Mouse (Mus musculus) stomach, postnatal 0 days (tissue): ENCODE data around the gene Ntng2.

Experiments used
- CTCF ChIP-seq: IDR thresholded peaks from 2 replicates; pipeline ENCODE4 v1.5.1; 2016; ENCODE audit warnings: antibody characterized with exemption, low read depth, mild to moderate bottlenecking, moderate library complexity
- EP300 ChIP-seq: optimal IDR thresholded peaks from 2 replicates; pipeline ENCODE3; 2016; ENCODE audit warnings: antibody characterized with exemption

DNA sequence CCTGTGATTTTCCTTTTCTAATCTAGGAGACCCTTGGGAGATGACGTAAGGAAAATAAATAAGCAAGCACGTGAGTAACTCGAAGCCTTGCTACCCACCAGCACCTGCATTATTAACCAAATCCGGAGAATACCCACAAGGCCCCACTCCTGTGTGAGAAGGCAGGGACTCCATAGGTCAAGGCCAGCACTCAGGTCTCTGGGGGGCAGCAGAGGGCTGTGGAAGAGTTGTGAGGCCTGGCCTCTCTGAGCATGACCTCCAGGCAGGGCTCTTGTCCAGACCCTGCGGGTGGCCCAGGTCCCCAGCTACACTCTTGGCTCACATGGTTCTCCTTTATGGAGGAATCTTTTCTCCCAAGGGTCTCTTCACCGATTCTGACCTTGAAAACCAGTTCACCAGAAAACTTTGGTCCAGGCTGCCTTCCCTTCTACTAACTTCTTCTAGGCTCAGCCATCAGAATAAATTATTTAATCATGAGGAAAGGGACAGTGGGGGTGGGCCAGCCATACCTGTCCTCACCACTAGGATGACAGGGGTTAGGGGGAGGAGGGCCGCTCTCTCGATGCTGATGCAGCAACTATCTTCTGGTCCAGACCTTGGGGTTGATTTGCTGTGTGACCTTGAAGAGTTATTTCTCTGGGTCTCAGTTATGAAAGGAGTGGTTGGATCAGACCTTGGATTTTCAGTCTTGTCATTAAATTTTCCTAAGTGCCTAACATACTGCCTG, 36.4 kb downstream of the Ntng2 start:
- peak; percentile 64 for TF ChIP-seq CTCF
- no peak for TF ChIP-seq EP300
